Mouse (Mus musculus) heart, embryonic 14.5 days (tissue): ENCODE measurements around the gene Epb41. TPM values are rescaled to one million over a fixed set of nuclear protein-coding genes. Genes with fewer than 3 reads are reported as not detected.
A peak's percentile ranks its signal among the peaks of the same experiment; 100 is the strongest.

Source experiments
- ATAC-seq: fragments of 200-750 bp; cut with Nextera tagmentation; 2 replicates; pipeline ENCODE4 v1.8.0; 2017; ENCODE audit warnings: low read depth, moderate TSS enrichment; ENCODE audit not compliant: insufficient number of reproducible peaks, insufficient read depth, low FRiP score
- H3K27ac ChIP-seq, 2 experiments: fragments of 200-500 bp in 1 of 2; fragments of 300-500 bp in 1 of 2; sonication (generic) in 1 of 2; replicated peaks in 1 of 2; 2 replicates each; pipeline ENCODE4 v1.5.1; 2012 to 2014; ENCODE audit warnings: low read depth in 2 of 2, low read length in 2 of 2, control low read depth in 1 of 2, mild to moderate bottlenecking in 1 of 2, mixed read lengths in 1 of 2; ENCODE audit not compliant: control insufficient read depth in 1 of 2, insufficient read depth in 1 of 2
- H3K27me3 ChIP-seq: fragments of 300-500 bp; sonication (generic); 2 replicates; pipeline ENCODE4 v1.6.1; 2014; ENCODE audit warnings: mild to moderate bottlenecking, low read length, control low read depth; ENCODE audit not compliant: control insufficient read depth, insufficient read depth
- H3K36me3 ChIP-seq: fragments of 300-500 bp; sonication (generic); 2 replicates; pipeline ENCODE4 v1.6.1; 2014; ENCODE audit warnings: mild to moderate bottlenecking, control low read depth, low read length, mixed read lengths; ENCODE audit not compliant: control insufficient read depth, insufficient read depth
- H3K4me1 ChIP-seq, 2 experiments: fragments of 200-500 bp in 1 of 2; fragments of 300-500 bp in 1 of 2; sonication (generic) in 1 of 2; 2 replicates each; pipeline ENCODE4 v1.6.1; 2012 to 2014; ENCODE audit warnings: low read length in 2 of 2, control low read depth in 1 of 2, mixed read lengths in 1 of 2; ENCODE audit not compliant: control insufficient read depth in 2 of 2, insufficient read depth in 2 of 2
- H3K4me2 ChIP-seq: fragments of 300-500 bp; sonication (generic); 2 replicates; pipeline ENCODE4 v1.6.1; 2014; ENCODE audit warnings: mild to moderate bottlenecking, low read length
- H3K4me3 ChIP-seq, 2 experiments: fragments of 200-500 bp in 1 of 2; fragments of 300-500 bp in 1 of 2; sonication (generic) in 1 of 2; 2 replicates each; pipeline ENCODE4 v1.5.1; 2012 to 2014; ENCODE audit warnings: low read length in 2 of 2, mild to moderate bottlenecking in 2 of 2, control low read depth in 1 of 2, low read depth in 1 of 2, moderate library complexity in 1 of 2; ENCODE audit not compliant: control insufficient read depth in 1 of 2, insufficient read depth in 1 of 2
- H3K9ac ChIP-seq: fragments of 300-500 bp; sonication (generic); 2 replicates; pipeline ENCODE4 v1.6.1; 2014; ENCODE audit warnings: mild to moderate bottlenecking, low read length
- H3K9me3 ChIP-seq: fragments of 300-500 bp; sonication (generic); 2 replicates; pipeline ENCODE4 v1.6.1; 2016; ENCODE audit warnings: low read length, control low read depth; ENCODE audit not compliant: control insufficient read depth
- WGBS: fragments of 180-500 bp; shearing (Covaris S2); extraction: QIAGEN DNeasy Blood & Tissue Kit; methylation state at CpG from one replicate; pipeline ENCODE4 v1.1.7; 2014; 5-methylcytosine and 5-hydroxymethylcytosine counted together
- polyA plus RNA-seq: library from polyadenylated mRNA; unstranded; fragments of >200 nt; fragmentation: Nextera tagmentation; extraction: Ambion mirVana; gene quantifications from 2 replicates; pipeline ENCODE4 v1.2.1, GENCODE M21; 2014

The Epb41 gene
- polyA plus RNA-seq, 1 experiment from 2014 or later: 45.7 TPM

DNA sequence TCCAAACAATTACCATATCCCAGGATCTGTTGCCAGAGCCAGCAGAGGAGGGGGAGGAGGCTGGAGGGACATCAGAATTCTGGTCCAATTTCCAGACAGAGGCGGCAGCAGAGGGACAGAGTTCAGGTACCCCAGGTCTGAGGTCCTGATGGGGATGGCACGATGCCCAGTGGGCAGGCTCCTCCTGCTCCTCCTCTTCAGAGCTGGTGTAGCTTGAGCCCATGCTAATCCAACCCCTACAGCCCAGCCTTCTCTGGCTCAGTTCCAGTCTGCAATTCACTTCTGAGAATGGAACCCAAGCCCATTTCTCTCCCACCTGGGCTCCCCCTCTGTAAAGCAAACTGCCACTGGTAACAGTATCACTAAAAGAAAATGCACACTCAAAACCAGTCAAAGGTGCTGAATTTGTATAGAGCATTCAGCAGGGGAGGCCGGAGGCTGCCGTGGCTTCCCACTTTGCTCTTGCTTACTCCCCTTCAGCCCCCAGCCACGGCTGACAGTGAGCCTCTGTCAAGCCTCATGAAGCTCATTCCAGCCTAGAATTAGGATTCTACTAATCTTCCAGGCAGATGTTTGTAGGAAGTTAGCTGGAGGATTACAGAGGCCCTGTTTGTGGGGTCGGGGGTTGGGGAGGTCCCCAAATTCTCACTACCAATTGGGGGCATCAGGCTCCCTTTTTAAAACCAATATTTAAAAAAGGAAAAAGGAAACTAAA lies 150.9 kb downstream of the Epb41 start:
- Histone ChIP-seq H3K4me2 (peak overlapping the region; percentile 13; the same call in 1 of the 2 replicates), H3K27ac (peak overlapping the region; percentile 3 to 50; a peak in 2 of 4 replicates)
- 44% methylated on average over 6 of the region's 6 CpGs for WGBS

GRCm38 (mm10) chr4:131922404-131922803 lies 152.7 kb downstream of the Epb41 start:
- Histone ChIP-seq H3K36me3 (peaks cover 25% of the 10 kb centered on the region), H3K4me3 (peak overlapping the region; percentile 72 to 75), H3K27ac (no peak overlapping the region), H3K27me3 (no peaks in the 10 kb centered on the region), H3K9me3 (no peaks in the 10 kb centered on the region), H3K4me2 (peak overlapping the region; percentile 88), H3K9ac (peak overlapping the region; percentile 81), H3K4me1 (peaks cover 61 to 86% of the 10 kb centered on the region in 2 experiments)
- WGBS: 66% methylated on average over 15 of the region's 15 CpGs
- no peak for ATAC-seq

More for the DNA sequence above, 150.9 kb downstream of the Epb41 start:
- peak overlapping the region; percentile 11; the same call in 1 of the 2 replicates for H3K9ac ChIP-seq
- peaks cover 59 to 72% of the 10 kb centered on the region in 2 experiments for H3K4me1 ChIP-seq
- peaks cover 43% of the 10 kb centered on the region for H3K36me3 ChIP-seq
- ATAC-seq: 0 out of 2 replicates have a peak, but pooled peaks have one; percentile 20
- H3K9me3 ChIP-seq: no peaks in the 10 kb centered on the region
- H3K4me3 ChIP-seq: no peak overlapping the region
- H3K27me3 ChIP-seq: no peaks in the 10 kb centered on the region

GRCm38 (mm10) chr4:131921461-131922346 lies 153.4 kb downstream of the Epb41 start, which contains the start of gene Tmem200b:
Gene Tmem200b, plus strand, starts transcription at chr4:131921771.
- H3K27ac ChIP-seq: peak within 1 kb of the TSS; percentile 76 to 91
- H3K4me3 ChIP-seq: peak within 1 kb of the TSS; percentile 72 to 75
- 2% methylated on average over 88 of the region's 130 CpGs for WGBS
- H3K9me3 ChIP-seq: no peaks in the 10 kb centered on the region
- H3K4me1 ChIP-seq: peaks cover 58 to 84% of the 10 kb centered on the region in 2 experiments
- H3K4me2 ChIP-seq: peak within 1 kb of the TSS; percentile 88
- H3K27me3 ChIP-seq: no peaks in the 10 kb centered on the region
- peaks cover 25% of the 10 kb centered on the region for H3K36me3 ChIP-seq
- H3K9ac ChIP-seq: peak within 1 kb of the TSS; percentile 81
- no peak for ATAC-seq

- peaks cover 19% of the 10 kb centered on the region for H3K36me3 ChIP-seq
- peak overlapping the region; percentile 81 for H3K9ac ChIP-seq
- under 1% methylated on average over 73 of the region's 76 CpGs for WGBS
- peak overlapping the region; percentile 76 to 91 for H3K27ac ChIP-seq
- peak overlapping the region; percentile 88 for H3K4me2 ChIP-seq
- peak; percentile 5; the same call in 1 of the 2 replicates for ATAC-seq
- H3K27me3 ChIP-seq: peaks cover 5% of the 10 kb centered on the region
- peaks cover 52 to 83% of the 10 kb centered on the region in 2 experiments for H3K4me1 ChIP-seq
- H3K9me3 ChIP-seq: no peaks in the 10 kb centered on the region
- peak overlapping the region; percentile 72 to 75 for H3K4me3 ChIP-seq
Observed at GRCm38 (mm10) chr4:131920595-131921351, 154.3 kb downstream of the Epb41 start.

GRCm38 (mm10) chr4:131920141-131920594 lies 155.0 kb downstream of the Epb41 start:
- WGBS: 1% methylated on average over 46 of the region's 51 CpGs
- Histone ChIP-seq H3K9me3 (no peaks in the 10 kb centered on the region), H3K4me3 (peak overlapping the region; percentile 72 to 75), H3K27ac (peak overlapping the region; percentile 81 to 91), H3K4me2 (peak overlapping the region; percentile 88), H3K36me3 (peaks cover 15% of the 10 kb centered on the region), H3K4me1 (peaks cover 51 to 83% of the 10 kb centered on the region in 2 experiments), H3K27me3 (peaks cover 11% of the 10 kb centered on the region), H3K9ac (peak overlapping the region; percentile 81)
- ATAC-seq: peak; percentile 5; the same call in 1 of the 2 replicates

DNA sequence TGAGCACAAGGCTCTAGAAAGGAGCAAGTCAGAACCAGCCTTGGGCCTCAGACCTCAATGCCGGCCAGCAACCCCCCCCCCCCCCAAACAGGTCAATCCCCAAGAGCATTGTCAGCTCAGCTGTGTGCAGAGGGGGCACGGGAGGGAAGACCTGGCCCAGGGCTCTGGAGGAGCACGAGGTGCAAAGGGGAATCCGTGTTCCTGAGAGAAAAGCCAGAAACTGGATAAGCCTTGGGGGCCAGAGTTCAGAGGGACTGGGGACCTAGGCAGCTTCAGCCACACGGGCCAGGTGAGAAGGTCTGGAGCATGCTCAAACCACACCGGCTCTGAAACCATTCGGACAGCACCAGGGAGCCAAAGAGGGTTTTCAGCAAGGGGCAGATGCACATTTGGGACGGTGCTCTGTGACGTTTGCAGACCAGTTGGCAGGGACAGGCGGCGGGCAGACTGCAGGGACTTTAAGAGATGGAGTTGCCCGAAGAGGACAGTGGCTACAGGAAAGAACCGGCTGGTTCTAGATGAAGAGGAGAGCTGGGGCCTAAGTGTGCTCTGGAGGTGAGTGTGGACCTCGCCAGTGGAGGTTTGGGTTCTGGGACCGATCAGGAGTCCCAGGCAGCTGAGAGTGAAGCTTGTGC lies 155.5 kb downstream of the Epb41 start:
- peaks cover 50 to 82% of the 10 kb centered on the region in 2 experiments for H3K4me1 ChIP-seq
- peak overlapping the region; percentile 72 to 75 for H3K4me3 ChIP-seq
- H3K27me3 ChIP-seq: peaks cover 11% of the 10 kb centered on the region
- H3K4me2 ChIP-seq: peak overlapping the region; percentile 88
- H3K36me3 ChIP-seq: peaks cover 9% of the 10 kb centered on the region; the same call in 1 of the 2 replicates
- H3K9me3 ChIP-seq: no peaks in the 10 kb centered on the region
- peak overlapping the region; percentile 81 to 91 for H3K27ac ChIP-seq
- 11% methylated on average over 15 of the region's 15 CpGs for WGBS
- no peak for ATAC-seq
- peak overlapping the region; percentile 81 for H3K9ac ChIP-seq
